Mouse (Mus musculus) kidney, embryonic 15.5 days (tissue): ENCODE results near the gene Cct2. TPM values are rescaled to one million over a fixed set of nuclear protein-coding genes. Genes with fewer than 3 reads are reported as not detected.

Experiments
- ATAC-seq: fragments of 200-750 bp; cut with Nextera tagmentation; replicated peaks from 2 replicates; pipeline ENCODE4 v1.8.0; 2017; ENCODE audit warnings: moderate TSS enrichment; ENCODE audit not compliant: low FRiP score
- H3K27ac ChIP-seq: fragments of 300-500 bp; sonication (generic); 2 replicates; pipeline ENCODE4 v1.5.1; 2015; ENCODE audit warnings: mild to moderate bottlenecking, inconsistent platforms
- H3K27me3 ChIP-seq: fragments of 300-500 bp; sonication (generic); 2 replicates; pipeline ENCODE4 v1.6.1; 2015; ENCODE audit warnings: inconsistent platforms
- H3K36me3 ChIP-seq: fragments of 300-500 bp; sonication (generic); 2 replicates; pipeline ENCODE4 v1.6.1; 2015; ENCODE audit warnings: inconsistent platforms
- H3K4me1 ChIP-seq: fragments of 300-500 bp; sonication (generic); 2 replicates; pipeline ENCODE4 v1.6.1; 2015; ENCODE audit warnings: inconsistent platforms
- H3K4me2 ChIP-seq: fragments of 300-500 bp; sonication (generic); 2 replicates; pipeline ENCODE4 v1.6.1; 2015; ENCODE audit warnings: moderate library complexity, mild to moderate bottlenecking, inconsistent platforms
- H3K4me3 ChIP-seq: fragments of 300-500 bp; sonication (generic); replicated peaks from 2 replicates; pipeline ENCODE4 v1.5.1; 2015; ENCODE audit warnings: mild to moderate bottlenecking, inconsistent platforms
- H3K9ac ChIP-seq: fragments of 300-500 bp; sonication (generic); 2 replicates; pipeline ENCODE4 v1.6.1; 2015; ENCODE audit warnings: mild to moderate bottlenecking, inconsistent platforms
- H3K9me3 ChIP-seq: fragments of 300-500 bp; sonication (generic); replicated peaks from 2 replicates; pipeline ENCODE4 v1.6.1; 2016; ENCODE audit warnings: inconsistent platforms
- WGBS: fragments of 180-500 bp; shearing (Covaris S2); methylation state at CpG from one replicate; pipeline ENCODE4 v1.1.7; 2015; ENCODE audit warnings: mixed read lengths; 5-methylcytosine and 5-hydroxymethylcytosine counted together
- polyA plus RNA-seq: library from polyadenylated mRNA; unstranded; fragments of >200 nt; fragmentation: Nextera tagmentation; extraction: Ambion mirVana; gene quantifications from 2 replicates; pipeline ENCODE4 v1.2.1, GENCODE M21; 2015

Cct2 gene
- polyA plus RNA-seq, 1 experiment from 2014 or later: 258 TPM

GRCm38 (mm10) chr10:117094504-117095329 is 31.1 kb upstream of the Cct2 start:
- Histone ChIP-seq H3K9ac (no peak overlapping the region), H3K9me3 (no peaks in the 10 kb centered on the region), H3K36me3 (peaks cover 17% of the 10 kb centered on the region), H3K27ac (peak overlapping the region; percentile 34), H3K27me3 (no peaks in the 10 kb centered on the region), H3K4me1 (peaks cover 9% of the 10 kb centered on the region), H3K4me2 (no peak overlapping the region), H3K4me3 (no peak overlapping the region)
- peak; percentile 70 for ATAC-seq
- WGBS: 44% methylated on average over 15 of the region's 15 CpGs

GRCm38 (mm10) chr10:117089628-117090027 is 26.0 kb upstream of the Cct2 start:
- no peaks in the 10 kb centered on the region for H3K27me3 ChIP-seq
- H3K36me3 ChIP-seq: peaks cover 32% of the 10 kb centered on the region
- no peak overlapping the region for H3K4me3 ChIP-seq
- H3K4me1 ChIP-seq: peaks cover 4% of the 10 kb centered on the region
- ATAC-seq: no peak
- no peak overlapping the region for H3K4me2 ChIP-seq
- 72% methylated on average over 4 of the region's 4 CpGs for WGBS
- H3K9me3 ChIP-seq: no peaks in the 10 kb centered on the region
- H3K27ac ChIP-seq: no peak overlapping the region
- H3K9ac ChIP-seq: no peak overlapping the region

DNA sequence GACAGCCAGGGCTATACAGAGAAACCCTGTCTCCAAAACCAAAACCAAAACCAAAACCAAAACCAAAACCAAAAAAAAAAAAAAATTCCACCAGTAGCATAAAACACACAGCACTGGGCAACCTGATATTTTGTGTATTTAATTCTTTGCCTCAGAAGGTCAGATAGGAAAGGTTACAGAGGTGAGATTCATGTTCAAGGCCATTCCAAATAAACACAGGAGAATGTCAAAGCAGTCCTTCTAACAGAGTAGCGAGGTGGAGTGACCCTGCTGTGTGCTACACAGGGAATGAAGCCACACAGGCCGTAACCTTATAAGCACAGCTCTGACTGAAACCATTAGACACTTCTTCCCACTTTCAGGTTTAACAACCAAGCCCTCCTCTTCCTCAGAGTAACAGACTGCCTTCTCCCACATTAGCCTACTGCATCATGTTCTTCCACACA is 18.3 kb upstream of the Cct2 start:
- Histone ChIP-seq H3K4me3 (no peak overlapping the region), H3K27ac (no peak overlapping the region), H3K9me3 (no peaks in the 10 kb centered on the region), H3K9ac (no peak overlapping the region), H3K4me2 (no peak overlapping the region), H3K27me3 (no peaks in the 10 kb centered on the region), H3K36me3 (peaks cover 71% of the 10 kb centered on the region), H3K4me1 (no peaks in the 10 kb centered on the region)
- WGBS: 71% methylated on average over 2 of the region's 2 CpGs
- ATAC-seq: no peak

GRCm38 (mm10) chr10:117081326-117081725 is 17.7 kb upstream of the Cct2 start:
- no peak overlapping the region for H3K4me3 ChIP-seq
- no peak overlapping the region for H3K4me2 ChIP-seq
- no peaks in the 10 kb centered on the region for H3K27me3 ChIP-seq
- ATAC-seq: no peak
- H3K27ac ChIP-seq: no peak overlapping the region
- WGBS: 70% methylated on average over 4 of the region's 4 CpGs
- H3K36me3 ChIP-seq: peaks cover 75% of the 10 kb centered on the region
- no peaks in the 10 kb centered on the region for H3K4me1 ChIP-seq
- no peaks in the 10 kb centered on the region for H3K9me3 ChIP-seq
- no peak overlapping the region for H3K9ac ChIP-seq

DNA sequence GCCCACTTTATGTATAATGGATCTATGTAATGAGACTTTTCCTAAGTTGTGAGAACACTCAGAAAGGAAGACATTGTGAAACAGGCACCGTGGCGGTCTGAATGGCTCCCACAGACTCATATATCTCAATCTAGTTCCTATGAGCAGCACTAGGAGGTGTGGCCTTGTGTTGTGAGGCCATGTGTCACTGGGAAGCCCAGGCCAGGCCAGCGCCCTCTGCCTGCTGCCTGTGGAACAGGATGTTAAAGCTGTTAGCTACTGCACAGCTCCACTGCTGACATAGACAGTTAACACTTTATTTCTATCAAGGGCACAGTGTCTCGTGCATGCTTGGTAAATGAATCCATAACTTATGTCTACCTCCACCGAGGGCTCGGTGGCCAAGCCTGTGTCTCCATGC is 14.7 kb upstream of the Cct2 start:
- no peaks in the 10 kb centered on the region for H3K27me3 ChIP-seq
- no peak overlapping the region for H3K4me2 ChIP-seq
- no peak overlapping the region for H3K4me3 ChIP-seq
- WGBS: 79% methylated on average over 6 of the region's 6 CpGs
- H3K4me1 ChIP-seq: no peaks in the 10 kb centered on the region
- H3K36me3 ChIP-seq: peaks cover 73% of the 10 kb centered on the region
- no peak overlapping the region for H3K9ac ChIP-seq
- ATAC-seq: no peak
- no peaks in the 10 kb centered on the region for H3K9me3 ChIP-seq
- H3K27ac ChIP-seq: no peak overlapping the region

DNA sequence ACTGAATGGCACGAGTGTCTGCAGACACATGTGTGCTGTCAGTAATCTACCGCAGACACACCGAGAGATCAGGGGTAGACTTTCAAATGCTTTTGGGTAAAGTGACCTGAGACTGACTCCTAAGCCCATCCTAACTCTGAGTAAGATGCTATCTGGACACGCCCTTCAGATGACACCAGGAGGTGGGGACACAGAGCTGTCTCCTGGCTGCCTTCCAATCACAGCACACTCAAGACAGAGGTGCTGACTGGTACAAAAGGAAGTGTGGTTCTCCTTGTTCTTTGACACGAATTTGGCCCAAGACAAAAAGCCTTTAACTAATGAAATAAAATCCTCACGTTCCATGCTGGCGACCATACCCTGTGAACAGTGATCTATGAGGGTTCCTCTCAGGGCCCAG is 9.6 kb upstream of the Cct2 start:
- no peak for ATAC-seq
- Histone ChIP-seq H3K27ac (no peak overlapping the region), H3K4me1 (no peaks in the 10 kb centered on the region), H3K4me2 (no peak overlapping the region), H3K9ac (no peak overlapping the region), H3K9me3 (no peaks in the 10 kb centered on the region), H3K27me3 (no peaks in the 10 kb centered on the region), H3K36me3 (peaks cover 77% of the 10 kb centered on the region), H3K4me3 (no peak overlapping the region)
- 81% methylated on average over 7 of the region's 7 CpGs for WGBS

- Histone ChIP-seq H3K9ac (no peak overlapping the region), H3K36me3 (peaks cover 71% of the 10 kb centered on the region), H3K4me2 (no peak overlapping the region), H3K4me1 (no peaks in the 10 kb centered on the region), H3K4me3 (no peak overlapping the region), H3K27ac (no peak overlapping the region), H3K9me3 (no peaks in the 10 kb centered on the region), H3K27me3 (no peaks in the 10 kb centered on the region)
- 86% methylated on average over 18 of the region's 18 CpGs for WGBS
- ATAC-seq: no peak
Observed at GRCm38 (mm10) chr10:117072191-117072888, 8.7 kb upstream of the Cct2 start.

DNA sequence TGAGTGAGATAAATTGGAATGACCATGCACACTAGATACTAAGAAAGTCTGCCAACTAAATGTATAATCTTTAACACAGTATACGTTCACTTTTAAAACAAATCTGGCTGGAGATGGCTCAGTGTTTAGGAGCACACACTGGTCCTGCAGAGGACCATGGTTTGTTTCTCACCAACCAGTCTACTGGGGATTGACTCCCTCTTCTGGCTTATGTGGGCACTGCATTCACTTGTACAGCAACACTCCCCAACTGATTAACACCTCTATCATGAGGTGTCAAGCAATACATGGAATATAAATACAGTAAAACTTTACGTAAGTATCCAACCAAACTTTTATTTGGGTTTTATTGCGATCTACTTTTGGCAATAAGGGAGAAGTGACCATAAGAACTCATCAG is 5.5 kb upstream of the Cct2 start:
- H3K36me3 ChIP-seq: peaks cover 47% of the 10 kb centered on the region
- no peaks in the 10 kb centered on the region for H3K27me3 ChIP-seq
- H3K4me1 ChIP-seq: no peaks in the 10 kb centered on the region
- H3K9ac ChIP-seq: no peak overlapping the region
- H3K27ac ChIP-seq: no peak overlapping the region
- ATAC-seq: no peak
- no peaks in the 10 kb centered on the region for H3K9me3 ChIP-seq
- H3K4me3 ChIP-seq: no peak overlapping the region
- 92% methylated on average over 3 of the region's 3 CpGs for WGBS
- H3K4me2 ChIP-seq: no peak overlapping the region

- Histone ChIP-seq H3K27ac (peak overlapping the region; percentile 86), H3K27me3 (no peaks in the 10 kb centered on the region), H3K4me2 (peak overlapping the region; percentile 63), H3K9me3 (no peaks in the 10 kb centered on the region), H3K4me1 (peaks cover 16% of the 10 kb centered on the region), H3K4me3 (peak overlapping the region; percentile 64), H3K36me3 (peaks cover 34% of the 10 kb centered on the region), H3K9ac (peak overlapping the region; percentile 42; the same call in 1 of the 2 replicates)
- ATAC-seq: peak; percentile 38
- 10% methylated on average over 7 of the region's 7 CpGs for WGBS
Observed at GRCm38 (mm10) chr10:117064076-117064475, 462 bp upstream of the Cct2 start.

GRCm38 (mm10) chr10:117062894-117063253 is 740 bp downstream of the Cct2 start:
- peak overlapping the region; percentile 64 for H3K4me3 ChIP-seq
- H3K27me3 ChIP-seq: no peaks in the 10 kb centered on the region
- WGBS: 3% methylated on average over 15 of the region's 15 CpGs
- peaks cover 22% of the 10 kb centered on the region for H3K4me1 ChIP-seq
- no peaks in the 10 kb centered on the region for H3K9me3 ChIP-seq
- H3K4me2 ChIP-seq: peak overlapping the region; percentile 76
- peak overlapping the region; percentile 82; the same call in 1 of the 2 replicates for H3K27ac ChIP-seq
- H3K36me3 ChIP-seq: peaks cover 43% of the 10 kb centered on the region
- 0 out of 2 replicates have a peak, but pooled peaks have one; percentile 2 for ATAC-seq
- peak overlapping the region; percentile 76 for H3K9ac ChIP-seq

GRCm38 (mm10) chr10:117055668-117056067 is 7.9 kb downstream of the Cct2 start:
- Histone ChIP-seq H3K4me3 (no peak overlapping the region), H3K4me1 (peaks cover 13% of the 10 kb centered on the region), H3K27me3 (no peaks in the 10 kb centered on the region), H3K36me3 (peaks cover 99% of the 10 kb centered on the region), H3K9ac (no peak overlapping the region), H3K4me2 (no peak overlapping the region), H3K27ac (no peak overlapping the region), H3K9me3 (no peaks in the 10 kb centered on the region)
- WGBS: 91% methylated on average over 4 of the region's 4 CpGs
- ATAC-seq: no peak

DNA sequence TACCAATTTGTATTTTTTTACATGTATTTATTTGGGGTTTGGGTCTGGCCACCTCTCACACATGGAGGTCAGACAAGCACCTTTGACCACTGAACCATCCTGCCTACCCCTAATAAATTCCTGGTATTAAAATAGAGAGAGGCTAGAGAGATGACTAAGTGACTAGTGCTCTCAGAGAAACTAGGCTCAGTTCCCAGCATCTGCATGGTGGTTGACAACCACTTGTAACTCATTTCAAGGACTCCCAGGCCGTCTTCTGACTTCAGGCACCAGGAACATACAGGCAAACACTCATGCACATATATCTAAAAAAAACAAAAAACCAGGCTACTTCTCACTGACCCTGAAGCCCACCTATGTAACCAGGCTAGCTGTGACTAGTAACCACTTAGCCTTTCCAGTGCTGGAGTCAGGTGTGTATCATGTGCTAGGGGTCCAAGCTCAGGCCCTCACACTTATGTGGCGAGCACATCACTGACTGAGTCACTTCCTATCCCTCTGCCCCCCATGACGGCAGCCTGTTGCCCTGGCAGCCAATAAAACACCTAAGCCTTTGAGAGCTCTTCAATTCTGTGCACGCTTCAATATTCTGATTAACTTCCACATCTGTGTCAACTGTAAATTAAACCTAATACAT is 13.5 kb downstream of the Cct2 start:
- Histone ChIP-seq H3K36me3 (peaks cover 63% of the 10 kb centered on the region), H3K4me2 (no peak overlapping the region), H3K4me3 (no peak overlapping the region), H3K27me3 (peaks cover 6% of the 10 kb centered on the region; the same call in 1 of the 2 replicates), H3K4me1 (peaks cover 22% of the 10 kb centered on the region), H3K27ac (no peak overlapping the region), H3K9ac (no peak overlapping the region), H3K9me3 (no peaks in the 10 kb centered on the region)
- no peak for ATAC-seq
- whole genome bisulfite sequencing: 73% methylated on average over 4 of the region's 4 CpGs
